ENCODE assay signal across 8 mouse cellular contexts in the genomic region with DNA sequence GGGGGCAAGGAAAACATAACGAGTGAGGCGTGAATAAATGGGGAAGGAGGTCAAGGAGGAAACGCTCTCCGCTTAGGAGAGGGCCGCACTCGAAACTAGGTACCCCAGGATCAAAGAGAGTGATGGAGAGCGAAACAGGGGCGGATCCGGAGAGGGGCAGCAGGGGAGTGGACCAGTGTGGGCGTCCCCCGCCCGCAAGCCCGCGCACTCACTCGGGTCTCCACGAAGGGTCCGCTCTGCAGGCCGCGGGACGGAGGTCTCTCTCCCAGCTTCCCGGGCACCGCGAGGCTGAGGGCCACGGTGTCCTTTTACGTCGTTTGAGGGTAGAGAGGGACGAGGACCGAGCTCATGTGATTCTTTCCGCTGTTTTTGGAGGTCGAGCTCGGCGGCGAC. TPM values are rescaled to one million over a fixed set of nuclear protein-coding genes. Genes with fewer than 3 reads are reported as not detected.
DNase-seq lines count a peak whose midpoint lies in the region; ATAC-seq lines count a peak whose summit lies in the region.

No protein-coding gene starts in this region.

- peak overlapping the region; percentile 98 for H3K9ac ChIP-seq in heart, embryonic 16.5 days (ENCODE audit: low read length)
- peak overlapping the region; percentile 93 for H3K9ac ChIP-seq in lung, embryonic 16.5 days (ENCODE audit: low read length)

- peak overlapping the region; percentile 99 for H3K27ac ChIP-seq in heart, embryonic 16.5 days (ENCODE audit: low read length)
- H3K27ac ChIP-seq in lung, embryonic 16.5 days (ENCODE audit: low read length): peak overlapping the region; percentile 99

- peaks cover 2% of the 10 kb centered on the region; the same call in 1 of the 2 replicates for H3K36me3 ChIP-seq in heart, embryonic 16.5 days (ENCODE audit: control insufficient read depth, insufficient read depth)
- peaks cover 5% of the 10 kb centered on the region for H3K36me3 ChIP-seq in lung, embryonic 16.5 days (ENCODE audit: control insufficient read depth, insufficient read depth, low read length)

- H3K27me3 ChIP-seq in heart, embryonic 16.5 days (ENCODE audit: control insufficient read depth, insufficient read depth, low read length): no peaks in the 10 kb centered on the region
- no peaks in the 10 kb centered on the region for H3K27me3 ChIP-seq in lung, embryonic 16.5 days (ENCODE audit: control insufficient read depth, insufficient read depth, low read depth, low read length)

- ATAC-seq in heart, embryonic 16.5 days (replicated peaks; ENCODE audit: extremely low read depth, insufficient read depth, low FRiP score): no peak
- no peak; the same call in 1 of the 2 replicates for ATAC-seq in lung, embryonic 16.5 days (ENCODE audit: low read depth)

- peaks cover 14% of the 10 kb centered on the region for H3K4me1 ChIP-seq in heart, embryonic 16.5 days (ENCODE audit: control insufficient read depth, insufficient read depth, low read length)
- H3K4me1 ChIP-seq in lung, embryonic 16.5 days (replicated peaks; ENCODE audit: control insufficient read depth, insufficient read depth, low read length): peaks cover 15% of the 10 kb centered on the region

- peak overlapping the region; percentile 89 for H3K4me2 ChIP-seq in heart, embryonic 16.5 days (ENCODE audit: low read depth, low read length)
- H3K4me2 ChIP-seq in lung, embryonic 16.5 days (ENCODE audit: low read depth, low read length): peak overlapping the region; percentile 94

- under 1% methylated on average over 33 of the region's 33 CpGs for whole genome bisulfite sequencing in heart, embryonic 16.5 days
- under 1% methylated on average over 33 of the region's 33 CpGs for WGBS in lung, embryonic 16.5 days

- H3K4me3 ChIP-seq in heart, embryonic 16.5 days (ENCODE audit: low read length): peak overlapping the region; percentile 96
- H3K4me3 ChIP-seq in lung, embryonic 16.5 days (ENCODE audit: low read length): peak overlapping the region; percentile 79

- no peaks in the 10 kb centered on the region for H3K9me3 ChIP-seq in heart, embryonic 16.5 days (replicated peaks; ENCODE audit: control insufficient read depth, low read length)
- H3K9me3 ChIP-seq in lung, embryonic 16.5 days (ENCODE audit: control insufficient read depth, low read length): no peaks in the 10 kb centered on the region

- peak; percentile 73 for DNase-seq in kidney, postnatal 10 days
- DNase-seq in kidney, postnatal 25 days: no peak
- peak; percentile 73 for DNase-seq in embryo, embryonic 10.5 days (ENCODE audit: low spot score)
- no peak for DNase-seq in right cerebral cortex, adult 2 months (ENCODE audit: low spot score in 2 of 2)
- no peak for DNase-seq in layer of hippocampus, adult 9-10 months (ENCODE audit: low spot score)
- no peak for DNase-seq in layer of hippocampus, postnatal 10 days (ENCODE audit: low spot score in 2 of 2)

RNA-seq across cellular contexts. Expression of gene Tob2, which starts 0.9 kb away (rescaled TPM):
- 17.5 and 17.8 TPM in 2 replicates for polyA plus RNA-seq in heart, embryonic 16.5 days (2015; fragmentation: Nextera tagmentation; extraction: Ambion mirVana)
- polyA plus RNA-seq in lung, embryonic 16.5 days (2015; fragmentation: Nextera tagmentation; extraction: Ambion mirVana): 32.3 and 36.0 TPM in 2 replicates
- 10 to 100 TPM; 25.2 to 31.9 TPM for total RNA-seq in layer of hippocampus, postnatal 10 days (2021)

RNA-seq across cellular contexts. Expression of gene Phf5a, which starts 14.0 kb away (rescaled TPM):
- 98.6 and 103 TPM in 2 replicates for polyA plus RNA-seq in heart, embryonic 16.5 days (2015; fragmentation: Nextera tagmentation; extraction: Ambion mirVana)
- polyA plus RNA-seq in lung, embryonic 16.5 days (2015; fragmentation: Nextera tagmentation; extraction: Ambion mirVana): 146 and 148 TPM in 2 replicates
- total RNA-seq in layer of hippocampus, postnatal 10 days (2021): 10 to 100 TPM; 44.9 to 49.2 TPM

RNA-seq across cellular contexts. Expression of gene Aco2, which starts 14.4 kb away (rescaled TPM):
- polyA plus RNA-seq in heart, embryonic 16.5 days (2015; fragmentation: Nextera tagmentation; extraction: Ambion mirVana): 769 and 804 TPM in 2 replicates
- 171 and 180 TPM in 2 replicates for polyA plus RNA-seq in lung, embryonic 16.5 days (2015; fragmentation: Nextera tagmentation; extraction: Ambion mirVana)
- 100 to 1,000 TPM; 396 to 417 TPM for total RNA-seq in layer of hippocampus, postnatal 10 days (2021)

RNA-seq across cellular contexts. Expression of gene Tef, which starts 55.5 kb away (rescaled TPM):
- 23.2 and 25.1 TPM in 2 replicates for polyA plus RNA-seq in heart, embryonic 16.5 days (2015; fragmentation: Nextera tagmentation; extraction: Ambion mirVana)
- 32.4 and 39.8 TPM in 2 replicates for polyA plus RNA-seq in lung, embryonic 16.5 days (2015; fragmentation: Nextera tagmentation; extraction: Ambion mirVana)
- total RNA-seq in layer of hippocampus, postnatal 10 days (2021): 100 to 1,000 TPM; 125 to 148 TPM

Comparison
In these comparisons a context has a peak if more than half of its experiments do, and no peak if none do; other contexts are left out.
1. DNase-seq: peak in kidney, postnatal 10 days (single experiment) and embryo, embryonic 10.5 days (single experiment); none in kidney, postnatal 25 days (0 of 2), right cerebral cortex, adult 2 months (0 of 2), layer of hippocampus, adult 9-10 months (single experiment) and layer of hippocampus, postnatal 10 days (0 of 2).